Mouse (Mus musculus) hindbrain, embryonic 15.5 days (tissue): ENCODE measurements at regions not wholly inside any gene's neighbourhood (a gene's known extent, or its start where the extent isn't known, plus 50 kb on each side); places are given as distances from the start of the nearest gene placed in this dataset.

Source experiments
- ATAC-seq: fragments of 200-750 bp; cut with Nextera tagmentation; 2 replicates; pipeline ENCODE4 v1.8.0; 2017; ENCODE audit warnings: low read depth, moderate number of reproducible peaks, moderate TSS enrichment; ENCODE audit not compliant: low FRiP score
- H3K27ac ChIP-seq: fragments of 300-500 bp; sonication (generic); replicated peaks from 2 replicates; pipeline ENCODE4 v1.5.1; 2015; ENCODE audit warnings: mild to moderate bottlenecking, inconsistent platforms
- H3K27me3 ChIP-seq: fragments of 300-500 bp; sonication (generic); 2 replicates; pipeline ENCODE4 v1.6.1; 2015; ENCODE audit warnings: control low read depth, inconsistent platforms
- H3K36me3 ChIP-seq: fragments of 300-500 bp; sonication (generic); 2 replicates; pipeline ENCODE4 v1.6.1; 2015; ENCODE audit warnings: control low read depth, inconsistent platforms
- H3K4me1 ChIP-seq: fragments of 300-500 bp; sonication (generic); replicated peaks from 2 replicates; pipeline ENCODE4 v1.6.1; 2015; ENCODE audit warnings: control low read depth, inconsistent platforms
- H3K4me2 ChIP-seq: fragments of 300-500 bp; sonication (generic); 2 replicates; pipeline ENCODE4 v1.6.1; 2015; ENCODE audit warnings: moderate library complexity, mild to moderate bottlenecking, inconsistent platforms
- H3K4me3 ChIP-seq: fragments of 300-500 bp; sonication (generic); 2 replicates; pipeline ENCODE4 v1.5.1; 2015; ENCODE audit warnings: mild to moderate bottlenecking, inconsistent platforms
- H3K9ac ChIP-seq: fragments of 300-500 bp; sonication (generic); 2 replicates; pipeline ENCODE4 v1.6.1; 2015; ENCODE audit warnings: inconsistent platforms
- H3K9me3 ChIP-seq: fragments of 300-500 bp; sonication (generic); 2 replicates; pipeline ENCODE4 v1.6.1; 2016; ENCODE audit warnings: control low read depth, inconsistent platforms
- WGBS: fragments of 180-500 bp; shearing (Covaris S2); methylation state at CpG from one replicate; pipeline ENCODE4 v1.1.7; 2015; 5-methylcytosine and 5-hydroxymethylcytosine counted together

DNA sequence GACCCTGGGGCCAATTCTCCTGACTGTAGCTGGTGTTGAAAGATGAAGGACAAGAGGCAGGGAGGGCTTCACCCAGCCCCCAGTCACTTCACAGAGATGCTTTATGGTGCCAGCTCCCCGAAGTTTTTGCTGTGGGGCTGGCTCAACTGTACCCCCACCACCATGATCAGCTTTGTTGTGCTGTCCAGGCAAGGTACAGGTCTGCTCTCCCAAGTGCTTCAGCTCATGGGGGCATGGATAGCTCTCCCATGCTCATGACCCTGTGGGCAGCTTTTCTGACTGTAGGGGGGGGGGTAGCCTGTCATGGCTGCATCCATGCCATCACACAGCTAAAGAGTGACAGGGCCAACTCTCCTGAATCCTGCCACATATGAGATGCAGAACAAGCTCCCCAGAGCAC is 1072.9 kb upstream of the Cited2 start:
- Histone ChIP-seq H3K36me3 (no peaks in the 10 kb centered on the region), H3K9me3 (no peaks in the 10 kb centered on the region), H3K9ac (no peak overlapping the region), H3K27ac (no peak overlapping the region), H3K4me1 (no peaks in the 10 kb centered on the region), H3K4me3 (no peak overlapping the region), H3K27me3 (no peaks in the 10 kb centered on the region), H3K4me2 (no peak overlapping the region)
- WGBS, result 90% methylated on average over 1 of the region's 1 CpGs
- ATAC-seq, result no peak

DNA sequence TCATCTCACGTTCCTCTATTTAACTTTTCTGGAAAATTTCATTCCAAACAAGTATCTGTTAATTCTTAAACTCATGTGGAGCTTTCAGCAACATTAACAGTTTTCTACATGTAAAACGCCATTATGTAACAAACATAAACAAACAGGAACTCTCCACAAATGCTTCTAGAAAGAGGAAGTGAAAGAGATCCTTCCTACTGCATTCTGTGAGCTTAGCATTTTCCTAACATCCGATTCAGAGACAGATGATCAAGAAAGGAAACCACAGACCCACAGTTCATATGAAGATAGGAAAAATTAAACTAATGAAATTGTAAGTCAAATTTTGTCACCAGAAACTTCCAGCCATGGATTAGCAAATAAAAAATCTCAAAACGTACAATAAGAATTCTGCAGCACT is 1070.6 kb upstream of the Cited2 start:
- H3K27ac ChIP-seq, result no peak overlapping the region
- no peaks in the 10 kb centered on the region for H3K4me1 ChIP-seq
- no peaks in the 10 kb centered on the region for H3K36me3 ChIP-seq
- H3K27me3 ChIP-seq, result no peaks in the 10 kb centered on the region
- no peak overlapping the region for H3K9ac ChIP-seq
- no peak overlapping the region for H3K4me2 ChIP-seq
- H3K4me3 ChIP-seq, result no peak overlapping the region
- WGBS, result 90% methylated on average over 4 of the region's 4 CpGs
- H3K9me3 ChIP-seq, result no peaks in the 10 kb centered on the region
- ATAC-seq, result no peak

DNA sequence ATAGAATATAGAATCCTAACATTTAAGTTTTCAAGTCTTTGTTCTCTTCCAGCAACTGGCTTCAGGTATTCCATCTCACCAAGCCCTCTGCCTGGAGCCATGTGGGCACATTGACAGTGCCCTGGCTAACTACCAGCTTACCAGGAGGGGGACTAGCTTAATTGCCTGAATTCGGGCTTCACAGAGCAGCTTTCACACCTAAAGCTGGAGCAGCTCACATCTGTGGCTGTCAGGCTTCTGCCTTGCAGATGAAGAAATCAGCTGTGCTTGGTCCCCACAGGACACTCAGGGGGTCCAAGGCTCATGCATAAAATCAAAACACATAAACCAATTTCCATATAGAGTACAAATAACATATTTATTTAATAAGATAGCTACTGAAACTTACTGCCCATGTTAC is 1058.5 kb upstream of the Cited2 start:
- Histone ChIP-seq H3K27me3 (no peaks in the 10 kb centered on the region), H3K27ac (no peak overlapping the region), H3K9me3 (no peaks in the 10 kb centered on the region), H3K9ac (no peak overlapping the region), H3K4me2 (no peak overlapping the region), H3K36me3 (no peaks in the 10 kb centered on the region), H3K4me3 (no peak overlapping the region), H3K4me1 (0 out of 2 replicates have a peak, but pooled peaks cover 4% of the 10 kb centered on the region)
- ATAC-seq, result peak; percentile 76; the same call in 1 of the 2 replicates
- WGBS, result 19% methylated on average over 1 of the region's 1 CpGs

DNA sequence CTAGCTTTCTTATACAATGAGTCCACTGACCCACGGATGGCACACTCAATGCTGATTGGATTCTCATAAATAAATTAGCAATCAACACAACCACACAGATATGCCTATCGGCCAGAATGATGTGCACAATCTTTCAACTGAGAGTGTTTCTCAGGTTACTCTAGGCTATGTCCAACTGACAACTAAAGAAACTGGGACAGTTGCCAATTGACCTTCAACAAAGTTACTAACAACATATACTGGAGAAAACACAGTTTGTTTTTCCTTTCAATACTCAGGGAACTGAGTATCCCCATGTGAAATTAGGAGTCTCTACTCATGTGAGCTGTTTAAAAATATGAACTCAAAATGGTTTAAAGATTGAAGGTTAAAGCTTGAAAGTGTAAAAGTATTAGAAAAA is 1052.7 kb upstream of the Cited2 start:
- no peak for ATAC-seq
- no peak overlapping the region for H3K27ac ChIP-seq
- H3K4me1 ChIP-seq, result 0 out of 2 replicates have a peak, but pooled peaks cover 1% of the 10 kb centered on the region
- WGBS, result 35% methylated on average over 2 of the region's 2 CpGs
- no peaks in the 10 kb centered on the region for H3K36me3 ChIP-seq
- no peak overlapping the region for H3K4me2 ChIP-seq
- no peak overlapping the region for H3K4me3 ChIP-seq
- no peak overlapping the region for H3K9ac ChIP-seq
- H3K27me3 ChIP-seq, result no peaks in the 10 kb centered on the region
- no peaks in the 10 kb centered on the region for H3K9me3 ChIP-seq

DNA sequence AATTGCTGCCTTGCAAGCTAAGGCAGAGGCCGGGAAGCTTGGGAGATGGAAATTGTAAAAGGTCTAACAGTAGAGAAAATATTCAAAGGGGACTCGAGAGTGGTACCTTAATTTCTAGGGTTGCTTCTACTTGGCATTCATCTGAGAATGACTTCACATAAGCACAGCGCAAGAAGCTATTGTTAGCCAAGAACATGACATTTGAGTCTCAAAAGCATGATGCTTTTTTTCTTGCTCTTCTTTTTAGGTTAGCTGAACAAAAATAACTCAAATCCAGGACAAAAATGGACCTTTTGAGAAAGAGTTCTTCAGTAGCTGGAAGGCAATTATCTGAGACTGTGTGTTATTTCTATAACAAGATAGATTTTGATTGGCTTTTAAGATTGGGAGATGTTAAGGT is 1042.0 kb upstream of the Cited2 start:
- no peaks in the 10 kb centered on the region for H3K9me3 ChIP-seq
- WGBS, result 82% methylated on average over 3 of the region's 3 CpGs

DNA sequence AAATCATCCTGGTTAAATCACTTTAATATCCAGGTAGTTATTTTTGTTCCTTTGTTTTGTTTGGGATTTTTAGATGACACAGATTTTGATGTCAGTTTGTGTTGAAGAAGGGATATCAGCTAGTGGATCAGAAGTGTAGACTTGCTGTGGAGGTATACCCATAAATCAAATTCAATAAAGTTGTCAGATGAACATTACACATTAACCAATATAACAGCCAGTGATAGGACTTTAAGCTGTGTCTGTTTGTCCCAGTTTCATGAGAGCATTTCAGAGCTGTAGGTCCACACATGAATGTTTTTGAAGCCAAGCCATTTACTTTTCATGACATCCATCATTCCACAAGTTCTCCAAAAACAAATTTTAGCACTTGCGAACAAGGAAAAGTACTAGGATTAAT is 1037.7 kb upstream of the Cited2 start:
- Histone ChIP-seq H3K9me3 (no peaks in the 10 kb centered on the region), H3K4me1 (no peaks in the 10 kb centered on the region), H3K9ac (no peak overlapping the region), H3K4me2 (no peak overlapping the region), H3K36me3 (no peaks in the 10 kb centered on the region), H3K4me3 (no peak overlapping the region), H3K27ac (no peak overlapping the region), H3K27me3 (no peaks in the 10 kb centered on the region)
- WGBS, result 96% methylated on average over 1 of the region's 1 CpGs
- ATAC-seq, result no peak

More for the DNA sequence above, 1042.0 kb upstream of the Cited2 start:
- Histone ChIP-seq H3K27ac (no peak overlapping the region), H3K9ac (no peak overlapping the region), H3K4me2 (no peak overlapping the region), H3K27me3 (no peaks in the 10 kb centered on the region), H3K4me3 (no peak overlapping the region), H3K4me1 (no peaks in the 10 kb centered on the region), H3K36me3 (no peaks in the 10 kb centered on the region)
- ATAC-seq, result no peak

DNA sequence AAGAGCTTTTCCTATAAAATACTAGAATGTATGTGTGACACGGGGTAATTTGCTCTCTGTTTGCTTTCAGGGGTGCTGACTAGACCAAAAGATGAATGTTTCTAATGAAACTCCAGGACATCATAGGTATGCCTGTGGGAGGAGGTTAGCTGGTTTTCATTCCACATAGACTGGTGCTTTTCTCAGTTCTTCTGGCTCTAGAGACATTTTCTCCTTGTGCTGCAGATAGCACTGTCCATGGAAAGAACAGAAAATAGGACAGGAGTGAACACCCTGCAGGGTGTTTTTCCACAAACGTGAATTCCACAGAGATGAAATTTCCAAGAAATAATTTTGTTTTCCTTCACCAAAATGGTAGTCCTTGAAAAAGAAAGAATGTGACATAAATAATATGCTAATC is 1016.0 kb upstream of the Cited2 start:
- Histone ChIP-seq H3K9me3 (no peaks in the 10 kb centered on the region), H3K27ac (no peak overlapping the region), H3K27me3 (no peaks in the 10 kb centered on the region), H3K36me3 (no peaks in the 10 kb centered on the region), H3K4me1 (no peaks in the 10 kb centered on the region), H3K4me2 (no peak overlapping the region), H3K9ac (no peak overlapping the region), H3K4me3 (no peak overlapping the region)
- 68% methylated on average over 2 of the region's 2 CpGs for WGBS
- no peak for ATAC-seq

DNA sequence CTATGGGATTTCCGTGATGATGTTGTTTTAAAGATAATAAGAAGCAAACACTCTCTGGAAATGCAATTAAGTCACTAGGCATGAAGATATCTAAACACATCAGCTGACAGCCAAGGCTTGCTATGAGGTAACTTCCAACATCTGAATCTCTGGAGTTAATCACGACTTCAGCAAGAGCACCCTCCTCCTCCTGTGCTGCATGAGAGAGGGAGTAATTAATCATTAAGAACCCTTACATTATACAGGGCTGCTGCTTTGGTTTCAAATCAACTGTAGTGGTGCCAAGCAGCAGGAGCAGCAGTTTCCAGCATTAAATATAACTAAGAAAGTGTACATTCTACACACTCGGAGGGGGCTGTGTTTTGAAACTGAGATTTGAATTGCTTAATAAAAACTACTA is 1009.9 kb upstream of the Cited2 start:
- Histone ChIP-seq H3K4me2 (no peak overlapping the region), H3K27ac (no peak overlapping the region), H3K27me3 (no peaks in the 10 kb centered on the region), H3K9ac (no peak overlapping the region), H3K36me3 (no peaks in the 10 kb centered on the region), H3K9me3 (no peaks in the 10 kb centered on the region), H3K4me1 (no peaks in the 10 kb centered on the region), H3K4me3 (no peak overlapping the region)
- ATAC-seq, result peak; percentile 59; the same call in 1 of the 2 replicates
- 58% methylated on average over 3 of the region's 3 CpGs for WGBS

DNA sequence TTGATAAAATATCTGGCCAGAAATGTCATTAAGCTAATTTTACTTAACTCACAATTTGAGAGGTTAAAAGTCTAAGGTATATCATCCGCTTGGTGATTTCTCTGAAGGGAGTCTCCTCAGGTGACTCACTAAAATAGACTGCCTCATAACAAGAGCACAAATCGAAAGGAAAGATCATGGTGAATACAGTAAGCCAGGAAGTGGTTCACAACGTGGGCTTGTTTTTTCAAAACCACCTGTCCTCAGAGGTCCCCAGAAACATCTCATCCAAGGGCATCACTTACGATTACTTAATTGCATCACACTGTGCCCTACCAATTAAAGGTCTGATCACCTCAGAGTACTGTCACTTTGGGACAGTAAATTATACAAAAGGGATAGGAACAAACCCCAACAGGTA is 1009.0 kb upstream of the Cited2 start:
- no peak for ATAC-seq
- Histone ChIP-seq H3K36me3 (no peaks in the 10 kb centered on the region), H3K27ac (no peak overlapping the region), H3K4me3 (no peak overlapping the region), H3K4me2 (no peak overlapping the region), H3K27me3 (no peaks in the 10 kb centered on the region), H3K4me1 (no peaks in the 10 kb centered on the region), H3K9me3 (no peaks in the 10 kb centered on the region), H3K9ac (no peak overlapping the region)
- whole genome bisulfite sequencing, result 75% methylated on average over 4 of the region's 4 CpGs

DNA sequence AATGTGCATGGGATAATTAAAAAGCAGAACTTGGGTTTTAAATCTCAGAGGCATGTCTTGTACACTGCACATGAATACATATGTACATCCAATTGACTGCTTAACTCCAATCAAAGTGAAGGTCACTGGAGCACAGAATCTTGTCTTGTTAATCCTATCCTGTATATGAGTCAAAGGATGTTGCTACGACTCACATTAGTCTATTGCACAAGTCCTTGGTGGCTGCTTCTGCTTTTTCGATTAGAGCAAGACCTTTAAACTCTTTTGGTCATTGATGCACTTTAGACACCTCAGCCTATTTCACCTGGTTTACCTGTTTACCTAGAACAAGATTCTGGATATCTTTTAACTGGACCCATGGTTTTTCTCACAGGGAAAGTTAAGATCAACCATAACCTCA is 1008.5 kb upstream of the Cited2 start:
- Histone ChIP-seq H3K27ac (no peak overlapping the region), H3K4me3 (no peak overlapping the region), H3K36me3 (no peaks in the 10 kb centered on the region), H3K27me3 (no peaks in the 10 kb centered on the region), H3K9me3 (no peaks in the 10 kb centered on the region), H3K4me2 (no peak overlapping the region), H3K9ac (no peak overlapping the region), H3K4me1 (no peaks in the 10 kb centered on the region)
- ATAC-seq, result no peak
- 90% methylated on average over 2 of the region's 2 CpGs for WGBS

DNA sequence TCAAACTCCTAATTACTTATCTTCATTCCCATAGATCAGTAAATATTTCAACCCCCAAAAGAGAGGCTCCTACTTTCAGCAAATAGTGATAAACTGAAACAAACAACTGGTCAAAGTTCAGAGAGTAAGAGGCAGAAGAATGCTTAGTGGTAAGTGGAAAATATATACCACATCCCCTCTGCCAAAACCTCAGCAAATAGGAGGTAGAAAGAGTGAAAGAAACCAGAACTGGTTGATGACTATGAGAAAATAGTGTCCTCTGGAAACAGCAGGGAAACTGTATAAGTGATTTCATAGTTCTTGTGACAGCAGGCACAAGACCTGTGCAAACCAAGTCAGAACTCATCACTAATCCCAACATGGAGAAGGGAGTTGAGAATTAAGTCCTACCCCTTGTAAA is 980.8 kb upstream of the Cited2 start:
- Histone ChIP-seq H3K36me3 (no peaks in the 10 kb centered on the region), H3K4me3 (no peak overlapping the region), H3K27me3 (no peaks in the 10 kb centered on the region), H3K9me3 (no peaks in the 10 kb centered on the region), H3K4me2 (no peak overlapping the region), H3K27ac (no peak overlapping the region), H3K9ac (no peak overlapping the region), H3K4me1 (no peaks in the 10 kb centered on the region)
- ATAC-seq, result no peak

DNA sequence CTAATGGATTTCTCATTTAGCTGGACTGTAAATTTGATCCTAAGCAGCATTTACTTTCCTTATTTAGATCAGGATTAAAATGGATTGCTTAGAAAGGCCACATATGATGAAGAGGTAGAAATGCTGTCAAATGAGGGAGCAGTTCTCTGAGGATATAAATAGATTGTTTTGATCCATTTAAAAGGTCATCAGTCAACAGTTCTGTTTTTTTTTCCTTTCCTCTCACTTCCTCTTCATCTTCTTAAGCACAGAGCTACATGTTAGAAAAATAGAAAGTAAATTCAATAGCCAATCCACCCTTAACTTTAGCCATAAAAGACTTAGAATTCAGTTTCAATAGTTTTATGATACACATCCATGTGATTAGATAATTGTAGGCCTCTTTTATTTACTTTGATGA is 971.5 kb upstream of the Cited2 start:
- Histone ChIP-seq H3K36me3 (no peaks in the 10 kb centered on the region), H3K9ac (no peak overlapping the region), H3K9me3 (no peaks in the 10 kb centered on the region), H3K27ac (no peak overlapping the region), H3K4me1 (no peaks in the 10 kb centered on the region), H3K4me2 (no peak overlapping the region), H3K4me3 (no peak overlapping the region), H3K27me3 (no peaks in the 10 kb centered on the region)
- ATAC-seq, result no peak

DNA sequence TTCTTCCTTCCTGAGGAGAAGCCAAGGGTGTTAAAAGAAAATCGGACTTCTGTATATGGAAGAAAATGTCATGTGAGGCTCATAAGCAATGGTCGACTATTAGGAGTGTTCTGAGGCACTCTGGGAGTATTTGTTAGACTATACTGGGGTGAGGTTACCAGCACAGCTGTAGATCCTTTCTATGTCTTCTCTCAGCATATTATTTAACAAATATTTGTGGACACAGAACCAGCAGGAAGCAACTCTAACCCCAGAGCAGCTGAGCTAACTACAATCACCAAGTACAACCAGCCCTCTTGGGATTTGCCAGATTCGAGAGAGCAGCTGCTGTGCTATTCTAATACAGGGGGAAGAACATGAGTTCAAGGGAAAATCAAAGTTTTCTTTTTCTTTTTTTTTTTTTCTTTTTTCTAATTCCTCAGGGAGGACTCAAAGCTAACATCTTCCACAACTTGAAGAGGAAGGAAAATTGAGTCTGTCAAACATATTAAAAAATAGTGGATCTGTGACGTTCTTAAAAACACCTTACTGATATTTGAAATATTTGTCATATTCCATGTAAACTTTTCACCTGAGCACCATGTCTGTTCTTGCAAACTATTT is 933.3 kb upstream of the Cited2 start:
- Histone ChIP-seq H3K36me3 (no peaks in the 10 kb centered on the region), H3K9ac (no peak overlapping the region), H3K27ac (no peak overlapping the region), H3K4me2 (no peak overlapping the region), H3K4me3 (no peak overlapping the region), H3K4me1 (no peaks in the 10 kb centered on the region), H3K27me3 (no peaks in the 10 kb centered on the region), H3K9me3 (no peaks in the 10 kb centered on the region)
- ATAC-seq, result no peak
- WGBS, result 56% methylated on average over 4 of the region's 4 CpGs
